Mouse (Mus musculus): ENCODE results near the gene Pax3.

DNA sequence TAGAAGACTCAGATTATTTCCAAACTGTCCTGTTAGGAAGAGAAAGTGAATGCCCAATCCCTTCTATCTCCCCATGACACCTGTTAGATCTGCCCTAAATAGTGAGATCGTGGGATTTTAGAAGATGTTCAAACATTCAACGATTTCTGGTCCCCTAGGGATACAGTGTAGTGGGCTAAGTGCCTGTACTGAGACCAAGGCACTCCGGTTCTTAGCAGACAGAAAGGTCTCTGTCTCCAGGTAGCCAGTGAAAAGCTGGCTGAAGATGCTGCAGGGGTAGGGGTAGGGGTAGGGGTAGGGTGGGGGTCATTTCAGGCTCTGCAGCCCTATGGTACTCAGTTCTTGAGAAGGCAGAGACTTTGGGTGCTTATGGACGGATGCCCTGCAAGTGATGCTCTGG lies 7.4 kb upstream of the Pax3 start:
- TF ChIP-seq POLR2A (IDR thresholded peaks at IDR 0.05; ENCODE audit: low read depth, low read length) (no peak), CTCF (conservative IDR thresholded peaks at IDR 0.05 in 1 of 2, IDR thresholded peaks at IDR 0.05 in 1 of 2; ENCODE audit: low read depth in 2 of 2, low read length in 2 of 2) (no peak), KAT2A (IDR thresholded peaks at IDR 0.05; ENCODE audit: insufficient replicate concordance, low read length) (no peak), TCF12 (IDR thresholded peaks at IDR 0.05; ENCODE audit: low read depth, low read length) (no peak)
